Mouse (Mus musculus) left cerebral cortex, adult 2 months (tissue): ENCODE measurements around the gene Sult5a1. TPM values are rescaled to one million over a fixed set of nuclear protein-coding genes. Genes with fewer than 3 reads are reported as not detected.
"Not testable (repeated sequence)": the region's sequence is repeated elsewhere in the genome, so short reads cannot be mapped to it uniquely, and the experiment has no call there.

Experiments
- DNase-seq, 2 experiments: peaks; one replicate each; pipeline ENCODE4 v3.0.0; 2021 to 2022; ENCODE audit warnings: low spot score in 2 of 2, mixed read lengths in 1 of 2; ENCODE audit errors: extremely low spot score in 1 of 2
- H3K27ac ChIP-seq: fragments of 200-600 bp; 2 replicates; pipeline ENCODE4 v1.8.1; 2022
- H3K4me3 ChIP-seq: fragments of 200-600 bp; 2 replicates; pipeline ENCODE4 v1.8.1; 2022
- CTCF ChIP-seq: fragments of 200-600 bp; IDR thresholded peaks from 2 replicates; pipeline ENCODE4 v1.8.1; 2022; ENCODE audit warnings: antibody characterized with exemption, mild to moderate bottlenecking, moderate library complexity
- intact Hi-C: fragments of 180-260 bp; cut with DNase I; formaldehyde crosslinking; loops from one replicate; pipeline ENCODE4 v1.15.1; 2025
- long read RNA-seq, 2 experiments: library from polyadenylated mRNA; stranded (forward); transcript quantifications; one replicate each; pipeline ENCODE4 v2.0.0; 2021; ENCODE audit warnings: borderline mapping rate in 2 of 2
- total RNA-seq, 2 experiments: library from RNA; stranded (reverse); gene quantifications; 2 replicates each; pipeline ENCODE4 v1.2.3; 2021

Gene Sult5a1
- under 1 TPM in 1 of 2 experiments, not detected in 1; 0.84 TPM for total RNA-seq
- long read RNA-seq, experiment 1 = 0 reads
- long read RNA-seq, experiment 2 = 0 reads

- no peak within 1 kb of the TSS for H3K27ac ChIP-seq
- no peak for DNase-seq
- TF ChIP-seq CTCF = no peak
- intact Hi-C loops = no loop called here
- H3K4me3 ChIP-seq = no peak within 1 kb of the TSS
These were observed at the start of gene Sult5a1 for GRCm38 (mm10) chr8:123157888-123158465. Gene Sult5a1 (minus strand): TSS chr8:123158315.

- DNase-seq = no peak
- H3K4me3 ChIP-seq = no peak overlapping the region
- intact Hi-C loops = no loop called here
- no peak for TF ChIP-seq CTCF
- H3K27ac ChIP-seq = no peak overlapping the region
These were observed 45.5 kb upstream of the Sult5a1 start for GRCm38 (mm10) chr8:123203571-123203970.

- peak; percentile 68 to 84 for DNase-seq
- Histone ChIP-seq H3K27ac (no peak overlapping the region), H3K4me3 (no peak overlapping the region)
- peak; percentile 94 for TF ChIP-seq CTCF
- intact Hi-C loops = loop anchor here (1.0 kb wide), 1 partner anchor 96 kb away; no protein-coding TSS in a partner anchor
These were observed 44.2 kb upstream of the Sult5a1 start for GRCm38 (mm10) chr8:123202288-123202687.

- no peak for DNase-seq
- no peak for TF ChIP-seq CTCF
- Histone ChIP-seq H3K4me3 (no peak overlapping the region), H3K27ac (no peak overlapping the region)
- intact Hi-C loops = loop anchor here (5.0 to 10.0 kb wide), 2 partner anchors 363 to 575 kb away; partner anchors contain the start of gene Pabpn1l
These were observed 41.7 kb upstream of the Sult5a1 start for GRCm38 (mm10) chr8:123199864-123200263.

GRCm38 (mm10) chr8:123197016-123197415, 38.9 kb upstream of the Sult5a1 start:
- intact Hi-C loops = loop anchor here (5.0 to 10.0 kb wide), 2 partner anchors 360 to 572 kb away; partner anchors contain the start of gene Pabpn1l
- H3K4me3 ChIP-seq, H3K27ac ChIP-seq, DNase-seq: not testable (repeated sequence)

GRCm38 (mm10) chr8:123193771-123194170, 35.7 kb upstream of the Sult5a1 start:
- H3K4me3 ChIP-seq = no peak overlapping the region
- no peak for DNase-seq
- no peak overlapping the region for H3K27ac ChIP-seq
- TF ChIP-seq CTCF = no peak
- intact Hi-C loops = loop anchor here (10.0 kb wide), 1 partner anchor 569 kb away; the partner anchor contains the start of gene Pabpn1l

- intact Hi-C loops = loop anchor here (10.0 kb wide), 1 partner anchor 567 kb away; the partner anchor contains the start of gene Pabpn1l
- TF ChIP-seq CTCF = no peak
- no peak overlapping the region for H3K27ac ChIP-seq
- DNase-seq = no peak
- no peak overlapping the region for H3K4me3 ChIP-seq
These were observed 33.8 kb upstream of the Sult5a1 start for GRCm38 (mm10) chr8:123191908-123192307.

GRCm38 (mm10) chr8:123190678-123191077, 32.6 kb upstream of the Sult5a1 start:
- no peak overlapping the region for H3K4me3 ChIP-seq
- intact Hi-C loops = loop anchor here (10.0 kb wide), 1 partner anchor 566 kb away; the partner anchor contains the start of gene Pabpn1l
- peak; percentile 77 to 78 for DNase-seq
- no peak overlapping the region for H3K27ac ChIP-seq
- TF ChIP-seq CTCF = peak; percentile 59

- H3K4me3 ChIP-seq = no peak overlapping the region
- no peak for DNase-seq
- no peak overlapping the region for H3K27ac ChIP-seq
- no peak for TF ChIP-seq CTCF
- intact Hi-C loops = loop anchor here (5.0 kb wide), 1 partner anchor 42 kb away; no protein-coding TSS in a partner anchor
These were observed 30.7 kb upstream of the Sult5a1 start for GRCm38 (mm10) chr8:123188841-123189240.

GRCm38 (mm10) chr8:123188006-123188405, 29.9 kb upstream of the Sult5a1 start:
- intact Hi-C loops = loop anchor here (5.0 kb wide), 1 partner anchor 41 kb away; no protein-coding TSS in a partner anchor
- no peak for DNase-seq

GRCm38 (mm10) chr8:123185566-123186409, 27.7 kb upstream of the Sult5a1 start, which contains the start of gene Dpep1:
Gene Dpep1 (plus strand): TSS chr8:123186242.
- intact Hi-C loops = loop anchor here (5.0 kb wide), 1 partner anchor 38 kb away; no protein-coding TSS in a partner anchor
- TF ChIP-seq CTCF = no peak
- H3K4me3 ChIP-seq = no peak within 1 kb of the TSS
- DNase-seq = no peak
- H3K27ac ChIP-seq = no peak within 1 kb of the TSS

More at GRCm38 (mm10) chr8:123188006-123188405, 29.9 kb upstream of the Sult5a1 start:
- Histone ChIP-seq H3K4me3 (no peak overlapping the region), H3K27ac (no peak overlapping the region)
- TF ChIP-seq CTCF = no peak

GRCm38 (mm10) chr8:123181391-123181790, 23.3 kb upstream of the Sult5a1 start:
- H3K4me3 ChIP-seq = no peak overlapping the region
- no peak overlapping the region for H3K27ac ChIP-seq
- intact Hi-C loops = no loop called here
- no peak for TF ChIP-seq CTCF
- no peak for DNase-seq
